In genomic region chr6:90613277-90613676, GRCm38 (mm10) we compare ENCODE assay signal across 22 mouse cellular contexts.
"Had no signal": no experiment of that assay in that cellular context is flagged by ENCODE, and none has a peak within 500 bp of the region (broad histone marks: within the 10 kb centered on the region; RNA-seq: fewer than 3 reads in every experiment).

No protein-coding gene starts in this region.

- H3K27me3 ChIP-seq: kidney, embryonic 15.5 days; limb, embryonic 12.5 days; limb, embryonic 15.5 days; liver, embryonic 15.5 days; midbrain, embryonic 12.5 days; midbrain, embryonic 15.5 days; neural tube, embryonic 13.5 days; stomach, embryonic 15.5 days had no signal

- H3K9me3 ChIP-seq: kidney, embryonic 15.5 days; limb, embryonic 12.5 days; limb, embryonic 15.5 days; liver, embryonic 15.5 days; midbrain, embryonic 12.5 days; midbrain, embryonic 15.5 days; neural tube, embryonic 13.5 days; stomach, embryonic 15.5 days had no signal

- H3K27ac ChIP-seq: kidney, embryonic 15.5 days; left cerebral cortex, adult 2 months; limb, embryonic 12.5 days; limb, embryonic 15.5 days; liver, embryonic 15.5 days; midbrain, embryonic 12.5 days; midbrain, embryonic 15.5 days; neural tube, embryonic 13.5 days; stomach, embryonic 15.5 days had no signal

- H3K4me1 ChIP-seq: midbrain, embryonic 12.5 days; midbrain, embryonic 15.5 days; neural tube, embryonic 13.5 days; stomach, embryonic 15.5 days had no signal

- H3K4me2 ChIP-seq: kidney, embryonic 15.5 days; limb, embryonic 12.5 days; limb, embryonic 15.5 days; liver, embryonic 15.5 days; midbrain, embryonic 12.5 days; midbrain, embryonic 15.5 days; neural tube, embryonic 13.5 days; stomach, embryonic 15.5 days had no signal

- H3K36me3 ChIP-seq: kidney, embryonic 15.5 days; limb, embryonic 12.5 days; limb, embryonic 15.5 days; midbrain, embryonic 12.5 days; midbrain, embryonic 15.5 days; neural tube, embryonic 13.5 days; stomach, embryonic 15.5 days had no signal

- H3K9ac ChIP-seq: kidney, embryonic 15.5 days; limb, embryonic 12.5 days; limb, embryonic 15.5 days; liver, embryonic 15.5 days; midbrain, embryonic 12.5 days; midbrain, embryonic 15.5 days; neural tube, embryonic 13.5 days; stomach, embryonic 15.5 days had no signal

- DNase-seq: kidney, adult 11 months; kidney, adult 8-10 months; kidney, postnatal 10 days; kidney, postnatal 36 days; layer of hippocampus, postnatal 36 days; left cerebral cortex, postnatal 4 days; lung, adult 18-20 months; lung, postnatal 14 days; lung, postnatal 4 days; retina, postnatal 1 day; right cerebral cortex, postnatal 25 days; spleen, adult 18-20 months; thymus, postnatal 25 days had no signal

- H3K4me3 ChIP-seq: kidney, embryonic 15.5 days; left cerebral cortex, adult 2 months; limb, embryonic 12.5 days; limb, embryonic 15.5 days; liver, embryonic 15.5 days; midbrain, embryonic 12.5 days; midbrain, embryonic 15.5 days; neural tube, embryonic 13.5 days; stomach, embryonic 15.5 days had no signal

- ATAC-seq: midbrain, embryonic 15.5 days had no signal
